Mouse (Mus musculus) thymus, postnatal 4 days (tissue): Measurements from ENCODE around the gene Sec1.
"Not testable (repeated sequence)": the region's sequence is repeated elsewhere in the genome, so short reads cannot be mapped to it uniquely, and the experiment has no call there.

Source experiments
- DNase-seq: peaks from one replicate; pipeline ENCODE4 v3.0.0; 2021

Sec1 gene

DNA sequence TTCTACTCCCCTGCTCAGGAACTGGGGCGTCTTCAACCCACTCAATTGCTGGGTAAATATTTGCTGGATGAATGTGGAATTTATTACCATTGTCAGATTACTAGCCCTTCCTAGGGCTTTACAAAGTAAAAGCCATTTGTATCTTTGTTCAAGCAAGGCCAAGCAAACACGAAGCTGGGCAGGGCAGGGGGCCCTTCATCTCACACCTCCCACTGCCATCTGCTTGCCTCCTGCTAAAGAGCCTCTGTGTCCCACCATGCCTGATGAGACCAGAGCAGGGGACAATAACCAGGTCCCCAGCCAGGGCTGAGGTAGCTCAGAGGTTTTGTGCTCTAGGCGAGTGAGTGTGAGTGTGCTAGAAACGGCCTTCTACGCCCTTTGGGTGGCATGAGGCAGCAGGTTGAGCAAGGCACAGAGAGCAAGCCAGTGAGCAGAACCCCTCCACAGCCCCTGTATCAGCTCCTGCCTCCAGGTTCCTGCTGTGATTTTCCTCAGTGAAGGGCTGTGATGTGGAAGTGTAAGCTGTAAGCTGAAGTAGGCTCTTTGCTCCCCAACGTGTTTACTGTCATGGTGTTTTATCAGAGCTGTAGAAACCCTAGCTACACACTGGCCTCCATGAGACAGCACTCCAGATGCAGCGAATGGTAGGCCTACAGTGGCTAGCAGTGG, 16.4 kb downstream of the Sec1 start:
- DNase-seq = no peak

DNA sequence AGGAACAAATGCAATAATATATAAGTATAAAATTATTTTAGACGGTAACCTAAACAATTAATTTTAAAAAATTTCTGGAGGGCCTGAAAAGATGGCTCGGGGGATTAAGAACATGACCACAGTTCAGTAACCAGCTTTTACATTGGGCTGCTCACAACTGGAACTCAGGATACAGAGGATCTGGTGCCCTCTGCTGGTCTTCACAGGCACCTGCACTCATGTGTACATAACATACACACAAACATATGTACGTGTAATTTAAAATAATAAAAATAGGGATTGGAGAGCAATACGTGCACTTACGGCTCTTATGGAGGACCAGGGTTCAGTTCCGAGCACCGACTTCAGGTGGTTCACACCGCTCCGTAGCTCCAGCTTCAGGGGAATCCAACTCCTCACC, 25.3 kb downstream of the Sec1 start:
- no peak for DNase-seq

DNA sequence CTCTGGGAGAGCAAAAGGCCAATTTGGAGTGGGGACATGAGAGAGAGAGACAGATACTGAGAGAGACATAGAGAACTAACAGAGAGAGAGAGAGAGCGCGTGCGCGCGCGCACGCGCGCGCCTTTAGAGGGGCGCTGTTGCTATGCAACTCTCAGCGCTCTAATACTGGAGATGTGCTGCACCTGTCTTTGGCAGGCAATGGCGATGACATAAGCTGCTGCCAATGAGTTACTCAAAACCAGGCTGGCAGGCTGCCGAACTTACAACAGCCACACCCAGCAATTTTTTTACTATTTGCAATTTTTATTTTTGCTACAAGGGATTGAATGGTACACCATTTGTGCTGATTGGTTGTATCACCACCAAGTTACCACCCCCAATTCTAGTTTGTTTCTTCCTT, 26.4 kb downstream of the Sec1 start:
- DNase-seq = no peak

DNA sequence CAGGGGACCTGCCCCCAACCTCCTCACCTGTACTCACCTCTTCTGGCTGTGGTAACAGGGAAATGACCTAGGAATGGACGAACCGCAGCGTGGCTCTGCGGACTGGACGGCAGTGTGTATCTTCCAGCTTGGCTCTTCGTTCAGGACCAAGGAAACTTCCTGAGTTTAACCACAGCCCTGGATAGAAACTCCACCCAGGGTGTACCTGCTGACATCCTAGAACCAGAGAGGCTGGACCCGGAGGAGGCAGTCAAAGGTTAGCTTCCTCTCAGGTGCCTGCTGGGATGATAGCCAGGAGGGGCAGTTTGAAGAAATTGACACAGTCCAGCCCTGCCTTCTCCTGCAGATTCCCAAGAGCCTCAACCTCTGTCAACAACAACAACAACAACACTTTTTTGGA, 28.0 kb downstream of the Sec1 start, which contains the start of gene Fut2:
Gene Fut2 (minus strand): TSS at position 234 of the 400 bp plus-strand sequence.
- no peak for DNase-seq

DNA sequence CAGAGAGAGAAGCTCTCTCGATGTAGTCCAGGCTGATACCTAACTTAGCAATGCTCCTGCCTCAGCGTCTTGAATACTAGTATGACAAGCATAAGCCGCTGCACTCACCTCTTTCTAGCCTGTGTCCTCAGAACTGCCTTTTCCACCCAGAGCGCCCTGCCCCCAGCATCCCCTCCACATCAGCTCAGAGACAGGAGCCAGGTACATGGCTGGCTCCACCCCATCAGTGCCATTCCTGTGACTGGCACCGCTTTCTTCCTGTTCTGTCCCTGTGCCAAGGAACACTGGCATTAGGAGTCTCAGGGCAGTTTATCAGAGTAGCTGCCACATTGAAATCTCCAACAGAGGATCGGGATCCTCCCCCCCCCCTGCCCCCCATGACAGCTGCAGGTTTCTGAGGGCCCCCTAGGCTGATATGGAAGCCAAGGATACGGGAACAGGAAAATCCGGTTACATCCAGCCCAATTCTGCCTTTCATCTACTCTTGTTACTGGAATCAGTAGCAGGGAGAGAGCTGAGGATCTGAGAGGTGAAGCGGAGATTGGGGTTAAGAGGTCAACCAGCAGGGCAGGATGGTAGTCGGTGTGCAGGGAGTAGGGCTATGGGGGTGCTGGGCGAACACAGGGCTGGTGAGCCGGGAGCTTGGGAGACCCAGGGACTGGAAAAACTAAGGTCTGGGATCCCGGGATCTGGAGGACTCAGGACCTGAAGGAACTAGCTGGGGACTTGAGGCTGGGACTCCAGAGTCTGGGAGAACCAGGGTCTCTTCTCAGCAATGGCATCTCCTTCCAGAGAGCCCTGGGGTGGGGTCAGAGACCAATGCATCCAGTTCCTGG, 28.7 kb downstream of the Sec1 start:
- no peak for DNase-seq

- DNase-seq = not testable (repeated sequence)
Measured at GRCm38 (mm10) chr7:45661702-45662101, 32.5 kb downstream of the Sec1 start.

DNA sequence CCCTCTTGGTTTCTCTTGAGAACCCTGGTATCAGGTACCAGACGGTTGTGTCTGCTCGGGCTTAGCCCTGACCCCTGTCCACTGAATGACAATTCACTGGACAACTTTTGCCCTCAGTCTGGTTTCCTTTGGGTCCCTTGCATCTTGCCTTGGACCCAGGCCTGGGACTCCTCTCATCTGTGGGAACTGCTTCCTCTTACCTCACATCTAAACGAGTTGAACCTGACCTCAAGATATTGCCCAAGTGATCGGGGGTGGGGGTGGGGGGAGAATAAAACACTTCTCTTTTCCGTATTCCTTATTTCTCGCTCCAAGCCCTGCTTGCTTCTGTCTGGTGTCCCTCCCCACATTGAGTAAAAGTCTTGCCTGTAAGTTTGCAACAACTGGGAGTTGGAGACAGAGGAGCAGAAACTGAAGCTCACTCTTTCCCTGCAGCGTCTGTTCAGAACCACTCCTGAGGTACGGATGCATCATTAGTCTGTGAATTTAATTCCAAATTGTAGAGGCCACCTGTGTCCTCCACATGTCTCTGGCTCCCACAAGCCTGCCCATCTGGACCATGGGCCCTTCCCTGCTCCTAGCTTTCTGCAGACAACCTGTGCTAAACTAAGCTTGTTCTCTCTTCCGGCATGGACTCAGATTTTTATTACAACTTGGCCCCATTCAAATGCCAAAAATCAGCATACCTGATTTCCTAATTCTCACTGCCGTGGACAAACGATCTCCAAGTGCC, 33.3 kb downstream of the Sec1 start:
- DNase-seq = no peak

DNA sequence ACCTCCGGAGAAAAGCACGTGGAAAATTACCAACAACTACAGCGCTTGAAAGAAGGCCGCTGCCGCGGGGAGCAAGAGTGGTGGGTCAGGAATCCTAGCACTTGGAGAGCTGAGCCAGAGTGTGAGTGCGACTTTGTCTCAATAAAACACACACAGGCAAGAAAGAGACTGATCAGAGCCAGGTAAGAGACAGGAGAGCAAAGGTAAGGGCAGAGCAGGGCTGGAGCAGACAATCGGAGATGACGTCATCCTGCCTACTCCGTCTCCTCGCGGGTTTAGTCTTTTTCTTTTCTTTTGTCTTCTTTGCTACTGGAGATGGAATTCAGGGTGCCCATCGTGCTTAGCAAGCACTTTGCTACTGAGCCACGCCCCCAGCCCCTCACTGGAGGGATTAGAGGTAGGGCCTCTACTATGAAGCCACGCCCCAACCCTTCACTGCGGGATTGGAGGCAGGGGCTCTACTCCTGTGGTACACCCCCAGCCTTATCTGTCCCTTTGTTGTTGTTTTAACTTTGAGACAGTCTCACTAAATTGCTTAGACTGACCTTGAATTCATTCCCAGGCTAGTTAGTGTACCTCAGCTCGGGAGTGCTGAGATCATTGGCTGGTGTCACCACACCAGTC, 39.7 kb downstream of the Sec1 start:
- no peak for DNase-seq

DNA sequence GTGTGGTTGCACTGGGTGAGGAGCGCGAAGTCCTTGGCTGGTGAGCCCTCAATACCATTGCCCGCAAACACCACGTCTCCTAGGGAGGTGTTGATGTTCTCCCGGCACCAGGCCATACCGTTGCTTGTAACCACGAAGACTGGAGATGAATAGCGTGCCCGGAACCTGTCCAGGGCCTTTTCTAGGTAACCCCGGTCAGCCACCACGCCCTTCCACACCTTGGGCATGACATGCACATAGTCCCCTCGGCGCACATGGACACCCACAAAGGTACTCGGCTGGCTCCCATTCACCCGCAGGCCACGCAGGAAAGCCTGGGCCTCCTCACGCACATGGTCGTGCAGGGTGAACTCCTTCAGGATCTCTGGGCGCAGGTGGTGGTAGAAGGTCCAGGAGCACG, 43.7 kb downstream of the Sec1 start:
- not testable (repeated sequence) for DNase-seq

DNA sequence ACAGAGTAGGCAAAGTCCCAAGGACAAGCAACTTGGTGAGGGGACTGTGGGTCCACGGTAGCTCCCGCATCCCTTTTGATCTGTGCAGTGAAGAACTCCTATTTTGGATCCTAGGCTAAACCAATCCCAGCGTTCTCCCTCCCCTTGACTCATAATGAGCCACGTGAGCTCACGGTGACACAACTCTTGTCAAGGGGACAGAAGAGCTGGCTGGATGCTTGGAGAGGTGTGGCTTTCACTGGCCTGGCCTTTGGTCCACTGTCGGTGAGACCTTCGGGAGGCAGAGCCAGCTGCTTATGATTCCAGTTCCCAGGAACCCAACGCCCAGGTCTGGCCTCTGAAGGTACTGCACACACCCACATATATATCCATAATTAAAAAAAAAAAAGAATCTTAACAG, 44.9 kb downstream of the Sec1 start:
- no peak for DNase-seq

DNA sequence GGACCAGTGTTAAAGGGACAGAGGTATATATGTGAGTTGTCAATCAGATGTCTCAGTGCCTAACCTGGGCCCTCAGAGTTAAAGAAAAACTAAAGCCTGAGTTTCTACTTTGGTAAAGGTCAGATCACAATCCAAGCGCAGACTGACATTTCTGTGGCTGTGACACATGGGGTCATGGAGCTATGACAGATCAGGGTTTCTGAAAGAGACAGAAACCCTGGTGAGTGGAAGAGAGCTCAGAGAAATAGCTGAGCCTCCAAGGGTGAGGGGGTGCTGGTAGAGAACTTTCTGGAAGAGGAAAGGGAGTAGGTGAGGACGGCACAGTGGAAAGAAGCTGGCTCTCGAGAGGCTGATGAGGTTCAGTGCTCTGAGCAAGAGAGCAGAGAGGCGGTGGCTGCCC, 47.5 kb downstream of the Sec1 start:
- no peak for DNase-seq

- DNase-seq = no peak
Measured at GRCm38 (mm10) chr7:45645591-45645971, 48.6 kb downstream of the Sec1 start.

DNA sequence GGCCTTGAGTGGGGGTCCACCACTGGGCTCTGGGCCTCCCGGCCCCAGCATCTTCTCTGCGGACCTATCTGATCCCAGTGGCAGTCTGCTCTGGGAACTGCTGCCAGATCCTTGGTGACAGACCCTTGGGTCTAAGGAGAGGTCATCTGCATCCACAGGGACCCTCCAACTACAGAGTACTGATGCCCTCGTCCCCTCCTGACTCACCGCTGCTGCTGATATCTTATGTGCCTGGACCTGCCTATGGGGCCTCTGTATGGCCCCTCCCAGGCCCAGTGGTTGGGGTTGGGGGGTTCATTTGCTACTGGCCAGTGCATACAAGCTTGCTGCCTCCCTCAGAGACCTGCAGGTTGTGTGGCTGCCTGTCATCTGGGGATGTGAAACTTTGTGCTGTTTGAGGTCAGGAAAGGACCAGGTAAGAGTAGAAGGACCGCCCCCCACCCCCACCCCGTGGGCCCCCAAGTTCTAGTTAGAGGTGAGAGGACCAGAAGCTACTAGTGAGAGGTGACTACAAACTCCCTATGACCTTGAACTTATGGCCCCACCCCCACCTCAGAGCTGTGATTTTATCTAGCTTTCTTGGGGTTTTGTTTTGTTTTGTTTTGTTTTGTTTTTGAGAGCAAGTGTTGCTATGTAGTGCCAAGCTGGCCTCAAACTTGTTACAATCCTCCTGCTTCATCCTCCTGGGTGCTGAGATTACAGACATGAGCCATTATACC, 49.2 kb downstream of the Sec1 start:
- DNase-seq = no peak

DNA sequence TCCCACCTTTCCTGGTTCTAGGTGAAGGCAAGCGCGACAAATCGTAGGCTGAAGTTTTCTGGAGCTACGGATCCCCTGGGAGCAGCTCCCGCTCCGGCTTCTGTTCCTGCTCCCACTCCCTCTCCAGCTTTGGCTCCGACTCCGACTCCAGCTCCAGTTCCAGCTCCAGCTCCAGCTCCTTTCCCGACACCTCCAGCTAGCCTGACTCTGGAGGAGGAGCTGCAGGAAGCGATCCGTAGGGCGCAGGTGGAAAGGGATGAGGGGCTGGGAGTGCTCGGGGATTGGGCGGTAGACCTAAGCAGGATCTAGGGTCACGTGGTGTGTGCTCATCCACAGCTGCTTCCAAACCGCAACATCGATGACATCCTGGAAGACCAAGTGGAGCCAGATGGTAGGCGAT, 50.0 kb downstream of the Sec1 start:
- peak; percentile 35 for DNase-seq

- DNase-seq = peak; percentile 88
Measured at GRCm38 (mm10) chr7:45643441-45644178, 50.6 kb downstream of the Sec1 start.

- DNase-seq = no peak
Measured at GRCm38 (mm10) chr7:45642503-45643255, 51.5 kb downstream of the Sec1 start.

GRCm38 (mm10) chr7:45642083-45642482, 52.1 kb downstream of the Sec1 start:
- no peak for DNase-seq

- DNase-seq = no peak
Measured at GRCm38 (mm10) chr7:45641391-45642040, 52.7 kb downstream of the Sec1 start.

DNA sequence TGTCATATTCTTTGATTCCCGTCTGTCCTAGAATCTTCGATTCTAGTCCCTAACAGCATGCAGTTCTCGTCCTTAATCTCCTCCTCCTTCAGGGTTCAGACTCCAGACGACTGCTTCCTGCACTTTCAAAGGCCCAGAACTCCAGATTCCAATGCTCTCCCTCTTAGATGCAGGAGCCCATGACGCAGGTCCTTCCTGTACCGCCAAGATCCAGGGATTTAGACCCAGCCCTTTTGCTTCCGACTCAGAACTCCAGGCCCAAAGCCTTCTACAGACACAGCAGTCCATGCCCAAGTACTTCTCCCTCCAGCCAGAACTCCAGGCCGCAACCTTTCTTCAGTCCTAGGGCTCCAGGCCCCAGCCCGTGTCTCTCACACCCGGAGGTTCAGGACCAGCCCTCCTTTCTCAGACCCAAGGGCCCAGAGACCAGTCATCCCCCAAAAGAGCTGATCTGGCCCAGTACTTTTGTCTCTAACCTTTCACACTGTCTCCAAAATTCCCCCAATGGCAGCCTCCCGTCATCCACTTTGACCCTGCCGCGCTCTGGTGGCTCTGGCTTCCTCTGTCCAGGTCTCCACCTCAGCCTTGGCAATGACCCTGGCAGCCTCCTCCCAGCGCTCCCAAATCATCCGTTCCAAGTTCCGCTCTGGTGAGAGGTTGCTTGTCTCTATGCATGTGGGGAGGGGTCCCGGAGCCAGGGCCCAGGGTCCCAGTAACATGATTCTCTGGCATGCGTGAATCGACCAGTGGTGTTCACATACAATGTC, 53.8 kb downstream of the Sec1 start:
- DNase-seq = no peak

GRCm38 (mm10) chr7:45639561-45640027, 54.6 kb downstream of the Sec1 start, which contains the start of gene Mamstr:
Mamstr (plus strand) TSS chr7:45639977.
- DNase-seq = no peak
